Comparison of ENCODE assay signal across 15 mouse cellular contexts in genomic region chr6:48432893-48433816, GRCm38 (mm10). TPM values are rescaled to one million over a fixed set of nuclear protein-coding genes. Genes with fewer than 3 reads are reported as not detected.
DNase-seq lines count a peak whose midpoint lies in the region; ATAC-seq and TF ChIP-seq lines count a peak whose summit lies in the region.
"Had no signal": no experiment of that assay in that cellular context is flagged by ENCODE, and none has a peak within 500 bp of the region (broad histone marks: within the 10 kb centered on the region; RNA-seq: fewer than 3 reads in every experiment).

No protein-coding gene starts in this region.

- no peak for ATAC-seq in hindbrain, embryonic 14.5 days (ENCODE audit: low FRiP score)
- ATAC-seq in kidney, postnatal 0 days (replicated peaks; ENCODE audit: low FRiP score, low read depth) = no peak; the same call in 1 of the 2 replicates
- peak; percentile 76 for ATAC-seq in stomach, embryonic 16.5 days (ENCODE audit: insufficient read depth, low FRiP score)
- no peak for ATAC-seq in monocyte, adult 5-6 weeks (replicated peaks; ENCODE audit: insufficient number of reproducible peaks, low FRiP score, low TSS enrichment, poor library complexity, severe bottlenecking)
- ATAC-seq: forebrain, embryonic 16.5 days had no signal

- no peak overlapping the region for H3K9ac ChIP-seq in hindbrain, embryonic 14.5 days
- no peak overlapping the region for H3K9ac ChIP-seq in kidney, postnatal 0 days (ENCODE audit: low read depth, low read length)
- peak overlapping the region; percentile 9; the same call in 1 of the 2 replicates for H3K9ac ChIP-seq in stomach, embryonic 16.5 days (ENCODE audit: low read length)

- H3K4me2 ChIP-seq in hindbrain, embryonic 14.5 days (replicated peaks) = no peak overlapping the region
- H3K4me2 ChIP-seq in kidney, postnatal 0 days (ENCODE audit: low read length) = no peak overlapping the region
- H3K4me2 ChIP-seq in stomach, embryonic 16.5 days (ENCODE audit: low read depth, low read length) = peak overlapping the region; percentile 41

- no peak for DNase-seq in hindbrain, embryonic 10.5 days (ENCODE audit: low spot score)
- no peak for DNase-seq in hindbrain, embryonic 14.5 days (ENCODE audit: low spot score)
- peak; percentile 17 for DNase-seq in retina, postnatal 1 day
- no peak for DNase-seq in retina, embryonic 14.5 days (ENCODE audit: low spot score)
- no peak for DNase-seq in kidney, postnatal 0 days (ENCODE audit: low spot score)
- no peak for DNase-seq in yolk sac, embryonic 10.5 days (ENCODE audit: low spot score)
- DNase-seq: B cell, adult 2 months; spleen, adult 18-20 months; thymus, adult 2 months had no signal

- no peak overlapping the region for H3K4me3 ChIP-seq in hindbrain, embryonic 10.5 days
- no peak overlapping the region for H3K4me3 ChIP-seq in hindbrain, embryonic 14.5 days (replicated peaks; ENCODE audit: low read length)
- no peak overlapping the region for H3K4me3 ChIP-seq in kidney, postnatal 0 days (replicated peaks; ENCODE audit: low read depth, low read length)
- H3K4me3 ChIP-seq in stomach, embryonic 16.5 days (replicated peaks; ENCODE audit: low read length) = peak overlapping the region; percentile 11
- H3K4me3 ChIP-seq: megakaryocyte, embryonic 14.5 days; myocyte had no signal

- no peaks in the 10 kb centered on the region for H3K9me3 ChIP-seq in hindbrain, embryonic 10.5 days
- H3K9me3 ChIP-seq in hindbrain, embryonic 14.5 days (ENCODE audit: control insufficient read depth, low read length) = no peaks in the 10 kb centered on the region
- H3K9me3 ChIP-seq in kidney, postnatal 0 days (replicated peaks; ENCODE audit: low read length) = no peaks in the 10 kb centered on the region
- no peaks in the 10 kb centered on the region for H3K9me3 ChIP-seq in stomach, embryonic 16.5 days (replicated peaks; ENCODE audit: control insufficient read depth, low read length)

- H3K36me3 ChIP-seq in hindbrain, embryonic 10.5 days = peaks cover 12% of the 10 kb centered on the region
- peaks cover 13% of the 10 kb centered on the region for H3K36me3 ChIP-seq in hindbrain, embryonic 14.5 days (replicated peaks; ENCODE audit: control insufficient read depth, insufficient read depth)
- H3K36me3 ChIP-seq in kidney, postnatal 0 days (ENCODE audit: insufficient read depth, low read length) = peaks cover 10% of the 10 kb centered on the region
- H3K36me3 ChIP-seq in stomach, embryonic 16.5 days (ENCODE audit: control insufficient read depth, insufficient read depth, low read length) = peaks cover 8% of the 10 kb centered on the region

- H3K4me1 ChIP-seq in hindbrain, embryonic 10.5 days (replicated peaks) = peaks cover 15% of the 10 kb centered on the region
- no peaks in the 10 kb centered on the region for H3K4me1 ChIP-seq in hindbrain, embryonic 14.5 days (replicated peaks; ENCODE audit: control insufficient read depth, insufficient read depth, low read length)
- peaks cover 25% of the 10 kb centered on the region for H3K4me1 ChIP-seq in kidney, postnatal 0 days (replicated peaks; ENCODE audit: insufficient read depth, low read length)
- peaks cover 30% of the 10 kb centered on the region for H3K4me1 ChIP-seq in stomach, embryonic 16.5 days (ENCODE audit: control insufficient read depth, insufficient read depth, low read length)
- H3K4me1 ChIP-seq: megakaryocyte, embryonic 14.5 days had no signal

- 74% methylated on average over 12 of the region's 12 CpGs for WGBS in hindbrain, embryonic 10.5 days
- WGBS in hindbrain, embryonic 14.5 days = 70% methylated on average over 12 of the region's 12 CpGs
- 37% methylated on average over 12 of the region's 12 CpGs for WGBS in kidney, postnatal 0 days
- 33% methylated on average over 12 of the region's 12 CpGs for WGBS in stomach, embryonic 16.5 days

- 0 out of 2 replicates have a peak overlapping the region, but pooled peaks have one; percentile 40 for H3K27ac ChIP-seq in hindbrain, embryonic 10.5 days
- H3K27ac ChIP-seq in hindbrain, embryonic 14.5 days = no peak overlapping the region
- H3K27ac ChIP-seq in kidney, postnatal 0 days = peak overlapping the region; percentile 15; the same call in 1 of the 2 replicates
- peak overlapping the region; percentile 72 for H3K27ac ChIP-seq in stomach, embryonic 16.5 days (ENCODE audit: low read length)

- H3K27me3 ChIP-seq in hindbrain, embryonic 10.5 days (ENCODE audit: insufficient read depth, poor library complexity, severe bottlenecking) = peaks cover 35% of the 10 kb centered on the region
- peaks cover 13% of the 10 kb centered on the region for H3K27me3 ChIP-seq in hindbrain, embryonic 14.5 days (ENCODE audit: control insufficient read depth, insufficient read depth, low read length)
- no peaks in the 10 kb centered on the region for H3K27me3 ChIP-seq in kidney, postnatal 0 days (ENCODE audit: insufficient read depth, low read length)
- no peaks in the 10 kb centered on the region for H3K27me3 ChIP-seq in stomach, embryonic 16.5 days (ENCODE audit: control insufficient read depth, insufficient read depth, low read length)

- TF ChIP-seq CTCF in kidney, postnatal 0 days (IDR thresholded peaks at IDR 0.05; ENCODE audit: low read depth) = no peak; the same call in 1 of the 2 replicates

RNA-seq across cellular contexts. Expression of gene Zfp467, which starts 12.5 kb away (rescaled TPM):
- 12.4 and 16.2 TPM in 2 replicates for polyA plus RNA-seq in hindbrain, embryonic 10.5 days (2016; fragmentation: Nextera tagmentation; extraction: Ambion mirVana)
- 25.8 and 32.4 TPM in 2 replicates for polyA plus RNA-seq in hindbrain, embryonic 14.5 days (2014; fragmentation: Nextera tagmentation; extraction: Ambion mirVana)
- polyA plus RNA-seq in kidney, postnatal 0 days (2015; fragmentation: Nextera tagmentation; extraction: Ambion mirVana) = 27.9 and 33.4 TPM in 2 replicates
- polyA plus RNA-seq in stomach, embryonic 16.5 days (2015; fragmentation: Nextera tagmentation; extraction: Ambion mirVana) = 24.1 and 24.4 TPM in 2 replicates
- 5.4 to 17.3 TPM (median 17.0 TPM) in 3 replicates for total RNA-seq in monocyte, adult 5-6 weeks (2017)

RNA-seq across cellular contexts. Expression of gene Sspo, which starts 14.9 kb away (rescaled TPM):
- 0.50 and 0.64 TPM in 2 replicates for polyA plus RNA-seq in hindbrain, embryonic 10.5 days (2016; fragmentation: Nextera tagmentation; extraction: Ambion mirVana)
- polyA plus RNA-seq in hindbrain, embryonic 14.5 days (2014; fragmentation: Nextera tagmentation; extraction: Ambion mirVana) = 0.20 and 0.35 TPM in 2 replicates
- 0.46 and 0.64 TPM in 2 replicates for polyA plus RNA-seq in kidney, postnatal 0 days (2015; fragmentation: Nextera tagmentation; extraction: Ambion mirVana)
- 0.14 and 0.89 TPM in 2 replicates for polyA plus RNA-seq in stomach, embryonic 16.5 days (2015; fragmentation: Nextera tagmentation; extraction: Ambion mirVana)
- total RNA-seq in monocyte, adult 5-6 weeks (2017) = 0.10 to 2.7 TPM (median 0.39 TPM) in 3 replicates
- total RNA-seq: MEL had no signal

RNA-seq across cellular contexts. Expression of gene Krba1, which starts 37.8 kb away (rescaled TPM):
- 27.7 and 28.1 TPM in 2 replicates for polyA plus RNA-seq in hindbrain, embryonic 10.5 days (2016; fragmentation: Nextera tagmentation; extraction: Ambion mirVana)
- polyA plus RNA-seq in hindbrain, embryonic 14.5 days (2014; fragmentation: Nextera tagmentation; extraction: Ambion mirVana) = 24.8 and 24.9 TPM in 2 replicates
- polyA plus RNA-seq in kidney, postnatal 0 days (2015; fragmentation: Nextera tagmentation; extraction: Ambion mirVana) = 15.7 and 16.0 TPM in 2 replicates
- 16.2 and 16.8 TPM in 2 replicates for polyA plus RNA-seq in stomach, embryonic 16.5 days (2015; fragmentation: Nextera tagmentation; extraction: Ambion mirVana)
- 1.1 to 4.7 TPM (median 2.1 TPM) in 3 replicates for total RNA-seq in monocyte, adult 5-6 weeks (2017)
